Mouse (Mus musculus) cerebellum, adult 2 months (tissue): ENCODE measurements around the gene D11Wsu47e. TPM values are rescaled to one million over a fixed set of nuclear protein-coding genes. Genes with fewer than 3 reads are reported as not detected.

Experiments
- DNase-seq, 2 experiments: peaks; one replicate each; pipeline ENCODE4 v3.0.0; 2021
- H3K27ac ChIP-seq: fragments of 200-500 bp; 2 replicates; pipeline ENCODE4 v1.5.1; 2012; ENCODE audit warnings: low read length, control low read depth, inconsistent platforms; ENCODE audit not compliant: insufficient read depth
- H3K27me3 ChIP-seq: fragments of 200-500 bp; 2 replicates; pipeline ENCODE4 v1.6.1; 2012; ENCODE audit warnings: inconsistent platforms, mild to moderate bottlenecking, low read length, moderate library complexity; ENCODE audit not compliant: control insufficient read depth, insufficient read depth
- H3K4me1 ChIP-seq: fragments of 200-500 bp; 2 replicates; pipeline ENCODE4 v1.6.1; 2011; ENCODE audit warnings: low read length; ENCODE audit not compliant: control insufficient read depth, insufficient read depth
- H3K4me3 ChIP-seq: fragments of 200-500 bp; replicated peaks from 2 replicates; pipeline ENCODE3; 2011; ENCODE audit warnings: mild to moderate bottlenecking, low read depth, low read length, control low read depth; ENCODE audit not compliant: insufficient read depth
- CTCF ChIP-seq: fragments of 200-500 bp; IDR thresholded peaks from 2 replicates; pipeline ENCODE4 v1.5.1; 2011; ENCODE audit warnings: low read depth, mild to moderate bottlenecking, control low read depth, low read length, moderate library complexity, borderline replicate concordance; ENCODE audit not compliant: insufficient read depth
- POLR2A ChIP-seq: fragments of 200-500 bp; IDR thresholded peaks from 2 replicates; pipeline ENCODE4 v1.6.1; 2011; ENCODE audit warnings: low read length, control low read depth, borderline replicate concordance; ENCODE audit not compliant: insufficient read depth
- WGBS: fragments of 180-500 bp; shearing (Covaris S2); methylation state at CpG from one replicate; pipeline ENCODE4 v1.1.7; 2018; 5-methylcytosine and 5-hydroxymethylcytosine counted together
- polyA plus RNA-seq: library from polyadenylated mRNA; depleted of rRNA; stranded (reverse); fragments of >200 nt; gene quantifications from 2 replicates; pipeline ENCODE4 v1.2.3, GENCODE M21; 2012

The D11Wsu47e gene
- polyA plus RNA-seq, 1 experiment, result 10.1 TPM

- Histone ChIP-seq H3K4me1 (peaks cover 15% of the 10 kb centered on the region; the same call in 1 of the 2 replicates), H3K4me3 (no peak overlapping the region), H3K27ac (no peak overlapping the region), H3K27me3 (no peaks in the 10 kb centered on the region)
- no peak for DNase-seq
- TF ChIP-seq CTCF, result no peak
- 89% methylated on average over 14 of the region's 14 CpGs for WGBS
These were observed 43.0 kb downstream of the D11Wsu47e start for GRCm38 (mm10) chr11:113726994-113727888.

GRCm38 (mm10) chr11:113727992-113728391 lies 43.8 kb downstream of the D11Wsu47e start:
- H3K27me3 ChIP-seq, result no peaks in the 10 kb centered on the region
- peaks cover 12% of the 10 kb centered on the region; the same call in 1 of the 2 replicates for H3K4me1 ChIP-seq
- WGBS, result 75% methylated on average over 6 of the region's 6 CpGs
- no peak overlapping the region for H3K27ac ChIP-seq
- no peak for DNase-seq
- H3K4me3 ChIP-seq, result no peak overlapping the region
- TF ChIP-seq CTCF (no peak), POLR2A (no peak)

- WGBS, result 74% methylated on average over 21 of the region's 21 CpGs
- no peak for DNase-seq
- Histone ChIP-seq H3K4me1 (peaks cover 11% of the 10 kb centered on the region; the same call in 1 of the 2 replicates), H3K27ac (no peak overlapping the region), H3K4me3 (no peak overlapping the region), H3K27me3 (no peaks in the 10 kb centered on the region)
- TF ChIP-seq POLR2A (no peak), CTCF (no peak)
These were observed 45.0 kb downstream of the D11Wsu47e start for GRCm38 (mm10) chr11:113729239-113729638.

- Histone ChIP-seq H3K4me1 (peaks cover 10% of the 10 kb centered on the region; the same call in 1 of the 2 replicates), H3K27ac (no peak overlapping the region), H3K27me3 (no peaks in the 10 kb centered on the region), H3K4me3 (no peak overlapping the region)
- DNase-seq, result no peak
- TF ChIP-seq POLR2A, result no peak
- TF ChIP-seq CTCF, result no peak
- 81% methylated on average over 8 of the region's 8 CpGs for WGBS
These were observed 45.7 kb downstream of the D11Wsu47e start for GRCm38 (mm10) chr11:113729917-113730316.

DNA sequence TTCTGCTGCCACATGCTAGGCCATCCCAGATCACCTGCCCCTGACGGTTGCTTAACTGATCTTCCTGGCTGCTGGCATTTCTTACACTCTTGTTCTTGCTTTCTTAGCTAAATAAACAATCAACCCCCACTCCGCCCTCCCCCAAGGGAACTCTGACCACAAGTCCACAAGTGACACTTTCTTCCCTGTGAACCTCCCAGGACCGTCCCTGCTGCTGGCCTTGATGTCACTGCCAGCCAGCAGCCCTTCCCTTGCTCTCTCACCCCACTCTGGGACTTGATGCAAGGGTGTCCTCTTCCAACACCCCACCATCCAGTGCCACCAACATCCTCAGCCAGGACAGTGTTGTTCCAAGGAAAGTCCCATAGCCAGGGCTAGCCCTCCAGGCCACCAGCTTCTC lies 46.7 kb downstream of the D11Wsu47e start:
- DNase-seq, result no peak
- Histone ChIP-seq H3K4me1 (peaks cover 2% of the 10 kb centered on the region; the same call in 1 of the 2 replicates), H3K27ac (no peak overlapping the region), H3K4me3 (no peak overlapping the region), H3K27me3 (no peaks in the 10 kb centered on the region)
- WGBS, result 92% methylated on average over 3 of the region's 3 CpGs
- TF ChIP-seq CTCF, result no peak
- TF ChIP-seq POLR2A, result no peak

DNA sequence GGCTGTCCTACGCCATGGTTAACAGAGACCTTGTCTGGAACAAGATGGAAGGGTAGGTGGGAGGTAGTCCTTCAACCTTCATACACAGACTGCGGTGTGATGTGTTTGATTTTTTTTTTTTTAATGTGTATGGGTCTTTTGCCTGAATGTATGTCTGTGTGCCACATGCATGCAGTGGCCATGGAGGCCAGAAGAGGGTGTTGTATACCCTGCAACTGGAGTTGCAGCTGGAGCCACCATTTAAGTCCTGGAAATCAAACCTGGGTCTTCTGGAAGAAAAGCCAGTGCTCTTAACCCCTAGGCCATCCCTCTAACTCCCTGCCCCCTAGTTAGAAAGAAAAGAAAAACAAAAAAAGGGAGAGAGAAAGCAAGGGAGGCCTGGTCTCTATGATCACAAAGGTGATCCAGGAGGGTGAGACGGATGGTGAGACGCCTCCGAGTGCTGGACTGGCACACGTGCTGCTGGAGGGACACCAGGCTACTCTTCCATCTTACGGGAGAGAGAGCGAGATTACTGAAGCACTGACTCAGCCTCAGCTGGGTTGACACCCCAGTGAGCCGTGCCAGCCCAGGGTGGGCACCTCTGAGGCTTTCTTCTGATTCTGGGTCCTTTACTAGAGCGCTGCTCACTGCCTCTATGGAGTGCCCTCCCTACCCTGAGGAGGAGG lies 47.9 kb downstream of the D11Wsu47e start:
- Histone ChIP-seq H3K27ac (no peak overlapping the region), H3K27me3 (no peaks in the 10 kb centered on the region), H3K4me3 (no peak overlapping the region), H3K4me1 (no peaks in the 10 kb centered on the region)
- WGBS, result 91% methylated on average over 10 of the region's 10 CpGs
- TF ChIP-seq POLR2A, result no peak
- TF ChIP-seq CTCF, result no peak
- no peak for DNase-seq

GRCm38 (mm10) chr11:113733631-113734364 lies 49.6 kb downstream of the D11Wsu47e start:
- Histone ChIP-seq H3K27ac (no peak overlapping the region), H3K27me3 (no peaks in the 10 kb centered on the region), H3K4me1 (no peaks in the 10 kb centered on the region), H3K4me3 (no peak overlapping the region)
- WGBS, result 74% methylated on average over 6 of the region's 6 CpGs
- DNase-seq, result no peak
- TF ChIP-seq CTCF, result no peak
- no peak for TF ChIP-seq POLR2A
